Mouse (Mus musculus) hindbrain, embryonic 15.5 days (tissue): ENCODE measurements around the gene Traf3ip1. TPM values are rescaled to one million over a fixed set of nuclear protein-coding genes. Genes with fewer than 3 reads are reported as not detected.

ENCODE experiments used
- ATAC-seq: fragments of 200-750 bp; cut with Nextera tagmentation; 2 replicates; pipeline ENCODE4 v1.8.0; 2017; ENCODE audit warnings: low read depth, moderate number of reproducible peaks, moderate TSS enrichment; ENCODE audit not compliant: low FRiP score
- H3K27ac ChIP-seq: fragments of 300-500 bp; sonication (generic); replicated peaks from 2 replicates; pipeline ENCODE4 v1.5.1; 2015; ENCODE audit warnings: mild to moderate bottlenecking, inconsistent platforms
- H3K27me3 ChIP-seq: fragments of 300-500 bp; sonication (generic); 2 replicates; pipeline ENCODE4 v1.6.1; 2015; ENCODE audit warnings: control low read depth, inconsistent platforms
- H3K36me3 ChIP-seq: fragments of 300-500 bp; sonication (generic); 2 replicates; pipeline ENCODE4 v1.6.1; 2015; ENCODE audit warnings: control low read depth, inconsistent platforms
- H3K4me1 ChIP-seq: fragments of 300-500 bp; sonication (generic); replicated peaks from 2 replicates; pipeline ENCODE4 v1.6.1; 2015; ENCODE audit warnings: control low read depth, inconsistent platforms
- H3K4me2 ChIP-seq: fragments of 300-500 bp; sonication (generic); 2 replicates; pipeline ENCODE4 v1.6.1; 2015; ENCODE audit warnings: moderate library complexity, mild to moderate bottlenecking, inconsistent platforms
- H3K4me3 ChIP-seq: fragments of 300-500 bp; sonication (generic); 2 replicates; pipeline ENCODE4 v1.5.1; 2015; ENCODE audit warnings: mild to moderate bottlenecking, inconsistent platforms
- H3K9ac ChIP-seq: fragments of 300-500 bp; sonication (generic); 2 replicates; pipeline ENCODE4 v1.6.1; 2015; ENCODE audit warnings: inconsistent platforms
- H3K9me3 ChIP-seq: fragments of 300-500 bp; sonication (generic); 2 replicates; pipeline ENCODE4 v1.6.1; 2016; ENCODE audit warnings: control low read depth, inconsistent platforms
- WGBS: fragments of 180-500 bp; shearing (Covaris S2); methylation state at CpG from one replicate; pipeline ENCODE4 v1.1.7; 2015; 5-methylcytosine and 5-hydroxymethylcytosine counted together
- polyA plus RNA-seq: library from polyadenylated mRNA; unstranded; fragments of >200 nt; fragmentation: Nextera tagmentation; extraction: Ambion mirVana; gene quantifications from 2 replicates; pipeline ENCODE4 v1.2.1, GENCODE M21; 2015

Traf3ip1 gene
- polyA plus RNA-seq, 1 experiment from 2014 or later, result 9.9 TPM

- H3K27ac ChIP-seq, result no peak overlapping the region
- H3K36me3 ChIP-seq, result no peaks in the 10 kb centered on the region
- H3K4me1 ChIP-seq, result peaks cover 27% of the 10 kb centered on the region
- ATAC-seq, result no peak
- H3K9ac ChIP-seq, result no peak overlapping the region
- H3K9me3 ChIP-seq, result no peaks in the 10 kb centered on the region
- H3K4me3 ChIP-seq, result no peak overlapping the region
- WGBS, result 41% methylated on average over 1 of the region's 1 CpGs
- no peak overlapping the region for H3K4me2 ChIP-seq
- H3K27me3 ChIP-seq, result peaks cover 27% of the 10 kb centered on the region
Measured at GRCm38 (mm10) chr1:91538570-91538929, 44.1 kb downstream of the Traf3ip1 start.

DNA sequence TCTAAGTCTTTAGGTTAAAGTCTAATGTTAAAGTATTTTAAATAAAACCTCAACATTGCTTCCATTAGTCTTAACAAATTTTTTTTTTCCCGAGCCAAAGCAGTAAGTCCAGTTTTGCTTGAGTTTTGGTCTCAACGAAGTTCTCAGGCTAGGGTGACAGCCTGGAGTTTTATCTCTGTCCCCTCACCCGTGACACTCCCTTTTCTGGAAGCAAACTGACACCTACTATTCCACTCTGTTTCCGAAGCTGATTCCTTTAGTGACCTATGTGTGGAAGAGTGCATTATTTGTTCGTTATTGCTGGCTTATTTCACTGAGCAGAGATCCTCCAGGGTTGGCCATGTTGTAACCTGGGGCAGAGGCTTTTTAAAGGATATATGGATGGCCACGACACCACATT is 44.8 kb downstream of the Traf3ip1 start:
- 33% methylated on average over 6 of the region's 6 CpGs for WGBS
- Histone ChIP-seq H3K27me3 (peaks cover 27% of the 10 kb centered on the region), H3K27ac (no peak overlapping the region), H3K36me3 (0 out of 2 replicates have a peak, but pooled peaks cover 3% of the 10 kb centered on the region), H3K4me3 (0 out of 2 replicates have a peak overlapping the region, but pooled peaks have one; percentile 82), H3K9me3 (no peaks in the 10 kb centered on the region), H3K9ac (no peak overlapping the region), H3K4me1 (peaks cover 27% of the 10 kb centered on the region), H3K4me2 (peak overlapping the region; percentile 86)
- ATAC-seq, result no peak

- 3% methylated on average over 22 of the region's 22 CpGs for WGBS
- no peak; the same call in 1 of the 2 replicates for ATAC-seq
- peak overlapping the region; percentile 86 for H3K4me2 ChIP-seq
- no peaks in the 10 kb centered on the region for H3K9me3 ChIP-seq
- H3K9ac ChIP-seq, result peak overlapping the region; percentile 84
- H3K27ac ChIP-seq, result peak overlapping the region; percentile 63
- peaks cover 27% of the 10 kb centered on the region for H3K4me1 ChIP-seq
- H3K4me3 ChIP-seq, result peak overlapping the region; percentile 82
- H3K27me3 ChIP-seq, result peaks cover 27% of the 10 kb centered on the region
- H3K36me3 ChIP-seq, result peaks cover 7% of the 10 kb centered on the region
Measured at GRCm38 (mm10) chr1:91539704-91540270, 45.3 kb downstream of the Traf3ip1 start.

- peak within 1 kb of the TSS; percentile 86 for H3K4me2 ChIP-seq
- ATAC-seq, result peak; percentile 98
- peak within 1 kb of the TSS; percentile 63 for H3K27ac ChIP-seq
- H3K4me1 ChIP-seq, result peaks cover 27% of the 10 kb centered on the region
- H3K4me3 ChIP-seq, result peak within 1 kb of the TSS; percentile 82
- WGBS, result under 1% methylated on average over 41 of the region's 41 CpGs
- peak within 1 kb of the TSS; percentile 84 for H3K9ac ChIP-seq
- peaks cover 27% of the 10 kb centered on the region for H3K27me3 ChIP-seq
- no peaks in the 10 kb centered on the region for H3K9me3 ChIP-seq
- H3K36me3 ChIP-seq, result peaks cover 13% of the 10 kb centered on the region
Measured at GRCm38 (mm10) chr1:91540271-91540826, 45.9 kb downstream of the Traf3ip1 start, which contains the start of gene Asb1. Gene Asb1, plus strand, starts transcription at chr1:91540544.

DNA sequence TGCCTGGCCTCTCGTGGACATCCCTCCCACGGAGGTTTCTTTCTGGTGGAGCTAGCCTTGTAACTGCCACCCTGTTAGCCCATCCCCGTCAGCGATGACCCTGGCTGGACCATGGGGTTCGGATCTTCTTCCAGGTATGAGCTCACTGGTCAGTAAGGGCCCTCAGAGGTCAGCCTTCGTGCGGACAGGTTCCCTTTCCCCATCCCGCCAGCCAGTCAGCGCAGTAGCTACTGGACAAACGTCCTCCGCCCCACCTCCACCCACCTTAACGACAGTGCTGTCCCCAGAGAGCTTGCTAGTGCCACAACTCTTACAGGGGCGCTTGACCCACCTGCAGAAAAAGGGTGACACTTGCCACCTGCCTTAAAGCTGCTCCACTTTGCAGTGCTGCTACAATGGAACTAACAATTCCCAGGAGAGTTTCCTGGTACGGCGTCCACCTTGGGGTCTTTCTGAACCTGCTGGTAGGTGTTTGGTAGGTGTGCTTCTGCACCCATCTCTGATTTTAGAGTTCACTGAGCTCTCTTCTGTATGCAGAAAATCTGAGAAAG is 46.7 kb downstream of the Traf3ip1 start:
- WGBS, result 13% methylated on average over 15 of the region's 15 CpGs
- Histone ChIP-seq H3K27me3 (peaks cover 25% of the 10 kb centered on the region), H3K36me3 (peaks cover 19% of the 10 kb centered on the region), H3K4me1 (peaks cover 27% of the 10 kb centered on the region), H3K9me3 (no peaks in the 10 kb centered on the region), H3K9ac (peak overlapping the region; percentile 84), H3K27ac (peak overlapping the region; percentile 63), H3K4me3 (peak overlapping the region; percentile 82), H3K4me2 (peak overlapping the region; percentile 86)
- peak; percentile 24 for ATAC-seq

GRCm38 (mm10) chr1:91543974-91544373 is 49.5 kb downstream of the Traf3ip1 start:
- Histone ChIP-seq H3K4me3 (no peak overlapping the region), H3K4me1 (peaks cover 35% of the 10 kb centered on the region), H3K9ac (no peak overlapping the region), H3K27ac (no peak overlapping the region), H3K27me3 (peaks cover 6% of the 10 kb centered on the region; the same call in 1 of the 2 replicates), H3K4me2 (no peak overlapping the region), H3K36me3 (peaks cover 32% of the 10 kb centered on the region), H3K9me3 (no peaks in the 10 kb centered on the region)
- ATAC-seq, result no peak
- 87% methylated on average over 4 of the region's 4 CpGs for WGBS

- peaks cover 36% of the 10 kb centered on the region for H3K36me3 ChIP-seq
- H3K27me3 ChIP-seq, result no peaks in the 10 kb centered on the region
- no peaks in the 10 kb centered on the region for H3K9me3 ChIP-seq
- H3K4me2 ChIP-seq, result no peak overlapping the region
- 82% methylated on average over 1 of the region's 1 CpGs for WGBS
- peaks cover 29% of the 10 kb centered on the region for H3K4me1 ChIP-seq
- H3K4me3 ChIP-seq, result no peak overlapping the region
- H3K27ac ChIP-seq, result no peak overlapping the region
- H3K9ac ChIP-seq, result no peak overlapping the region
- ATAC-seq, result no peak
Measured at GRCm38 (mm10) chr1:91545226-91545625, 50.8 kb downstream of the Traf3ip1 start.

- Histone ChIP-seq H3K36me3 (peaks cover 42% of the 10 kb centered on the region), H3K4me1 (peaks cover 13% of the 10 kb centered on the region), H3K4me3 (no peak overlapping the region), H3K4me2 (no peak overlapping the region), H3K27ac (no peak overlapping the region), H3K27me3 (no peaks in the 10 kb centered on the region), H3K9ac (no peak overlapping the region), H3K9me3 (no peaks in the 10 kb centered on the region)
- WGBS, result 25% methylated on average over 5 of the region's 5 CpGs
- no peak for ATAC-seq
Measured at GRCm38 (mm10) chr1:91547567-91547966, 53.1 kb downstream of the Traf3ip1 start.

DNA sequence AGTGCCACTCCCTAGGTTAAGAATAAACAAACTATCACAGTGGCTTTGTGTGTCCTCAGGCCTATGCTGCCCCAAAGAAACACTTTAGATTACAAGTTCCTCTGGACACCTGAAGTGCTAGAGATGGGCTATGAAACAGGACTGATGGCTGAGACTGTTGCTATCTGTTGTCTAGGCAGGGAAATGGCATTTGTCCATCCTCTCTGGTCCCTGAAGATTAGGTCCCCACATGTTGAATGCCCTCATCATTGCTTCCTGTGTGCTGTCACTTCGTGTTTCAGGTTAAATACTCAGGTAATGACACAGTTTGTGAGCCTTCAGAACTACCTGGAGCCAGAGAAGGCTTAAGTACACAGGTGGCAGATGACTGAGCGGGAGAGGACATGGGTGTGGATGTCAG is 54.6 kb downstream of the Traf3ip1 start:
- Histone ChIP-seq H3K4me3 (no peak overlapping the region), H3K4me1 (peaks cover 8% of the 10 kb centered on the region; the same call in 1 of the 2 replicates), H3K27me3 (no peaks in the 10 kb centered on the region), H3K36me3 (peaks cover 44% of the 10 kb centered on the region), H3K9me3 (no peaks in the 10 kb centered on the region), H3K4me2 (no peak overlapping the region), H3K9ac (no peak overlapping the region), H3K27ac (no peak overlapping the region)
- ATAC-seq, result no peak
- WGBS, result 85% methylated on average over 2 of the region's 2 CpGs

GRCm38 (mm10) chr1:91557099-91557498 is 62.7 kb downstream of the Traf3ip1 start:
- H3K27ac ChIP-seq, result no peak overlapping the region
- H3K4me3 ChIP-seq, result no peak overlapping the region
- no peak overlapping the region for H3K9ac ChIP-seq
- ATAC-seq, result no peak
- H3K27me3 ChIP-seq, result no peaks in the 10 kb centered on the region
- no peaks in the 10 kb centered on the region for H3K4me1 ChIP-seq
- WGBS, result 70% methylated on average over 2 of the region's 2 CpGs
- H3K36me3 ChIP-seq, result peaks cover 35% of the 10 kb centered on the region
- H3K9me3 ChIP-seq, result no peaks in the 10 kb centered on the region
- H3K4me2 ChIP-seq, result no peak overlapping the region

GRCm38 (mm10) chr1:91561226-91561625 is 66.8 kb downstream of the Traf3ip1 start:
- Histone ChIP-seq H3K4me2 (no peak overlapping the region), H3K27ac (no peak overlapping the region), H3K9ac (no peak overlapping the region), H3K9me3 (no peaks in the 10 kb centered on the region), H3K27me3 (no peaks in the 10 kb centered on the region), H3K36me3 (peaks cover 12% of the 10 kb centered on the region; the same call in 1 of the 2 replicates), H3K4me1 (no peaks in the 10 kb centered on the region), H3K4me3 (no peak overlapping the region)
- no peak for ATAC-seq
- 72% methylated on average over 6 of the region's 6 CpGs for WGBS

GRCm38 (mm10) chr1:91562977-91563590 is 68.6 kb downstream of the Traf3ip1 start:
- Histone ChIP-seq H3K4me3 (no peak overlapping the region), H3K27me3 (no peaks in the 10 kb centered on the region), H3K4me1 (no peaks in the 10 kb centered on the region), H3K36me3 (0 out of 2 replicates have a peak, but pooled peaks cover 5% of the 10 kb centered on the region), H3K9me3 (no peaks in the 10 kb centered on the region), H3K4me2 (no peak overlapping the region), H3K9ac (no peak overlapping the region), H3K27ac (no peak overlapping the region)
- no peak for ATAC-seq
- WGBS, result 87% methylated on average over 4 of the region's 4 CpGs
